Mouse (Mus musculus) liver (tissue): ENCODE measurements around the gene Rrp8.

Experiments used
- DNase-seq: peaks from one replicate; pipeline ENCODE4 v3.0.0-alpha.2; 2020; ENCODE audit warnings: mixed read lengths

Gene Rrp8

DNA sequence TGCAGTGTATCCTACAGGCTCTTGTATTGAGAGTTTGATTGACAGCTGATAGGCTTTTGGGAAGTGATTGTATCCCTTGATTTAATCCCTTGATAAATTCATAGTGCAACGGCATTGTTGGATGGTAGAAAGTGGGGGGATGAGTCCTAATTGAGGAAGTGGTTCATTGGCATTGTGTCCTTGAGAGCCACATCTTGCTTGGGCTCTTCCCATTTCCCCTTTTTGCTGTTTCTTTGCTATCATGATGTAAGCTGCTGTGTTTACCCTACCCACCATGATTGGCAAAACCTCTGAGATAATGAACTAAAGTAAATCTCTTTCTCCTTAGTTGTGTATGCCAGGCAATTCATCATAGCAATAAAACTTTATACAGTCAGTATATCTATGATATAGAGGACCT lies 46.3 kb downstream of the Rrp8 start:
- DNase-seq = no peak

DNA sequence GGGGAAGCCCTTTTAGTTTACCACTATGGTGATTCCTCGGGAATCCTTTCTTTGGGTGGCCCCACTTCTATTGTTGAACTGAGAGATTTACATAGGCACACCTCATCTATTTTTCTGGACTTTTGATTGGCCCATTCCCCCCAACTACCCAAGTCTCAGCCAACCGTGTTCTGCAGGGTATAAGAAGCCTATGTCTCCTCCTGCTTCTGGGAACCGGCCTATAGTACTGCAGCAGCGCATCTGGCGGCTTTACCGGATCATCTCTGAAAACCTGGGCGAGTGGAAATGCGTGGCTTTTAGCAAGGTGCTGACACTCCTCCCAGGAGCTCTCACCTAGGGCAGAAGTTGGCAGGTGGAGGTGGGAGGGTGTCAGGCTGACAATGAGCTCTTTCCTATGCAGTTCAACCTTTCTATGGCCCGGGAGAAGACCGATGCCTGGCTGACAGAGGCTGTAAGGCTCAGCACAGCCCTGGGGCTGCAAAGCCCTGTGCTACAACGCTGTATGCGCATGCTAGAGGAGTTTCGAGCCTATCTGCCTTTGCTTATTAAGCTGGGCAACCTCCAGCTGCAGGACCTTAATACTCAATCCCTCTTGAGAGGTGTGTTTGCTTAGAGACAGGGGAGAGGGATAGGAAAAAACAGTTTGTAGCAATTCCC lies 51.5 kb downstream of the Rrp8 start:
- DNase-seq = no peak
